Mouse (Mus musculus) ES-Bruce4 (cell line): ENCODE results near the gene Prss8.

ENCODE experiments used
- CTCF ChIP-seq: IDR thresholded peaks from one replicate; pipeline ENCODE4 v1.8.1; 2011; ENCODE audit warnings: low read depth, low read length
- EP300 ChIP-seq: IDR thresholded peaks from 2 replicates; pipeline ENCODE4 v1.6.1; 2011; ENCODE audit warnings: low read depth, low read length; ENCODE audit not compliant: insufficient read depth
- POLR2A ChIP-seq: IDR thresholded peaks from one replicate; pipeline ENCODE4 v1.8.1; 2011; ENCODE audit warnings: low read length; ENCODE audit not compliant: insufficient read depth

GRCm38 (mm10) chr7:127896384-127896783, 33.5 kb downstream of the Prss8 start:
- TF ChIP-seq CTCF = peak; percentile 92
- no peak for TF ChIP-seq POLR2A
- no peak for TF ChIP-seq EP300
